Mouse (Mus musculus) cortical plate, adult 2 months (tissue): ENCODE measurements around the gene Fgd6.

Source experiments
- CTCF ChIP-seq: fragments of 200-500 bp; IDR thresholded peaks from 2 replicates; pipeline ENCODE4 v1.5.1; 2011; ENCODE audit warnings: mild to moderate bottlenecking, control low read depth, low read length; ENCODE audit not compliant: insufficient read depth; ENCODE audit errors: extremely low read depth
- POLR2A ChIP-seq: fragments of 200-500 bp; IDR thresholded peaks from 2 replicates; pipeline ENCODE4 v1.6.1; 2011; ENCODE audit warnings: mild to moderate bottlenecking, low read length, control low read depth; ENCODE audit not compliant: insufficient read depth; ENCODE audit errors: extremely low read depth

- TF ChIP-seq CTCF (no peak), POLR2A (no peak)
Measured at GRCm38 (mm10) chr10:94153841-94154240, 118.0 kb downstream of the Fgd6 start.
